Mouse (Mus musculus) c-Kit-positive CD71-positive TER-119-positive erythroid progenitor cells, embryonic 14.5 days (primary cell): Measurements from ENCODE around the gene Hist2h2aa1.
A peak's percentile ranks its signal among the peaks of the same experiment; 100 is the strongest.
"Not testable (repeated sequence)": the region's sequence is repeated elsewhere in the genome, so short reads cannot be mapped to it uniquely, and the experiment has no call there.

Experiments used
- DNase-seq: peaks from one replicate; pipeline ENCODE4 v3.0.0-alpha.2; 2013; ENCODE audit warnings: low spot score

Hist2h2aa1 gene

GRCm38 (mm10) chr3:96245003-96245886 lies at the start of gene Hist2h2aa1:
Gene Hist2h2aa1, plus strand, starts transcription at chr3:96245497.
- peak; percentile 70 for DNase-seq

GRCm38 (mm10) chr3:96195616-96196313 lies 49.5 kb upstream of the Hist2h2aa1 start:
- no peak for DNase-seq

DNA sequence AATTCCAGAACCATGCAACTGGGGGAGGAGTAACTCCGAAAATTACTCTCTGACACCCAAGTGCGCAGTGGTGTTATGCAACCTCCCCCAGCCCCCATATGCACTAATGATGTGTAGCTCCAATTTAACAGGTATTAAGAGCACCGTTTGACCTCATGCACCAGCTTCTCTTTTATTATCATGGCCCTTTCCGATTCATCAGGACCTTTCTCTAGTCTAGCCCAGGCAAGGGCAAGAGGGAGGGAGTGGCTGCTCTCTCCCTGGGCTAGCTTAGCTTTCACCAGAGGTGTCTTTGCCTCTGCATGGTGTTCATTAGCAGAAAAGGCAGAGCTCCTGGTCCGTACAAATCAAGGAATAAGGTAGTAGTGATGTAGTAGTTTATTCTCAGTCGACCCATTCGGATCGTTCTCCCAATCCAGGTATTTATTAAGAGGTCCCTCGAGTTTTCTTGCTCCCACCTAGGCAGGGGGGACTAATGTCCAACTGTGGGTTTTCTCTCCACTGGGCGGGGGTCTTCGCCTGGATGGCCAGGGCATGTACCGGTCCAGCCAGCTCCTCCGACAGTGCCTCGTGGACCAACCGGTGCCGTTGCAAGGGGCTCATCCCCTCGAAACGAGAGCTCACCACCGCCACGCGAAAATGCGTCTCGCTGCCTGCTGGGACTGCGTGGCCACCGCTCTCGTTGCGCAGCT lies 48.7 kb upstream of the Hist2h2aa1 start:
- DNase-seq = no peak

- peak; percentile 81 for DNase-seq
Measured at GRCm38 (mm10) chr3:96197129-96197749, 48.1 kb upstream of the Hist2h2aa1 start.

GRCm38 (mm10) chr3:96198181-96198580 lies 47.1 kb upstream of the Hist2h2aa1 start:
- DNase-seq = peak; percentile 49

DNA sequence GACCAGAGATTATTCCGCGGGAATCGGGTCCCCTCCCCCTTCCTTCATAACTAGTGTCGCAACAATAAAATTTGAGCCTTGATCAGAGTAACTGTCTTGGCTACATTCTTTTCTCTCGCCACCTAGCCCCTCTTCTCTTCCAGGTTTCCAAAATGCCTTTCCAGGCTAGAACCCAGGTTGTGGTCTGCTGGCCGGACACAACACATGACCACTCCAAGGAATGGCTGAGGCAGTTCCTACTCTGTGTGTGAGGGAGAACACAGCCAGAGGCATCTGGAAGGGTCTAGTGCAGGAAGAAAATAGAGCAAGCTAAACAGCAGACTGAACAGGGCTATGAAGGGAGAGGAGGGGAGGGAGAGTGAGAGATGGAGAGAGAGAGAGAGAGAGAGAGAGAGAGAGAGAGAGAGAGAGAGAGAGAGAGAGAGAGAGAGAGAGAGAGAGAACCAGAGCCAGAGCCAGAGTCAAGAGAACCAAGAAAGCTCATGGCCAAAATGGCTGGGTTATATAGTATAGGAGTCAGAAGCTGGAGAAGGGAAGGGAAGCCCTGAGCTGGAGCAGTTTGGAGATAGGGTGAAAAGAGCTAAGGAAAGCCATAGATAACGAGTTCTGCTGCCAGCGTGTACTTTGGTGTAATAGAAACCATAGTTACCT lies 46.6 kb upstream of the Hist2h2aa1 start:
- not testable (repeated sequence) for DNase-seq

GRCm38 (mm10) chr3:96199731-96200130 lies 45.6 kb upstream of the Hist2h2aa1 start:
- no peak for DNase-seq

- no peak for DNase-seq
Measured at GRCm38 (mm10) chr3:96207819-96208218, 37.5 kb upstream of the Hist2h2aa1 start.

- DNase-seq = no peak
Measured at GRCm38 (mm10) chr3:96209242-96209641, 36.1 kb upstream of the Hist2h2aa1 start.

- DNase-seq = no peak
Measured at GRCm38 (mm10) chr3:96219191-96219641, 26.1 kb upstream of the Hist2h2aa1 start.

GRCm38 (mm10) chr3:96219661-96220130 lies 25.6 kb upstream of the Hist2h2aa1 start, which contains the start of the genes Bola1 and Hist2h2ab:
Gene Bola1, minus strand, starts transcription at chr3:96219709.
Gene Hist2h2ab, plus strand, starts transcription at chr3:96219865.
- peak; percentile 83 for DNase-seq

DNA sequence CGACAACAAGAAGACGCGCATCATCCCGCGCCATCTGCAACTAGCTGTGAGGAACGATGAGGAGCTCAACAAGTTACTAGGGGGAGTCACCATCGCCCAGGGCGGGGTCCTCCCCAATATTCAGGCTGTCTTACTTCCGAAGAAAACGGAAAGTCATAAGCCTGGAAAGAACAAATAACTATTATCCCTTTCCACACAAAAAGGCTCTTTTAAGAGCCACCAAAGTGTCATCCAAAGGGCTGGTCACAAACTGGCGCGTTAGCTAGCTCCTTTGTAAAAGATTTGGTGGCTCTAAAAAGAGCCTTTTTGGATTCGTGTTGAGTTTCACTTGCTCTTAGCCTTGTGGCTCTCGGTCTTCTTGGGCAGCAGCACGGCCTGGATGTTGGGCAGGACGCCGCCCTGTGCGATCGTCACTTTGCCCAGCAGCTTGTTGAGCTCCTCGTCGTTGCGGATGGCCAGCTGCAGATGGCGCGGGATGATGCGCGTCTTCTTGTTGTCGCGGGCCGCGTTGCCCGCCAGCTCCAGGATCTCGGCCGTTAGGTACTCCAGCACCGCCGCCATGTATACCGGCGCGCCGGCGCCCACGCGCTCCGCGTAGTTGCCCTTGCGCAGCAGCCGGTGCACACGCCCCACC lies 25.0 kb upstream of the Hist2h2aa1 start:
- peak; percentile 65 for DNase-seq

DNA sequence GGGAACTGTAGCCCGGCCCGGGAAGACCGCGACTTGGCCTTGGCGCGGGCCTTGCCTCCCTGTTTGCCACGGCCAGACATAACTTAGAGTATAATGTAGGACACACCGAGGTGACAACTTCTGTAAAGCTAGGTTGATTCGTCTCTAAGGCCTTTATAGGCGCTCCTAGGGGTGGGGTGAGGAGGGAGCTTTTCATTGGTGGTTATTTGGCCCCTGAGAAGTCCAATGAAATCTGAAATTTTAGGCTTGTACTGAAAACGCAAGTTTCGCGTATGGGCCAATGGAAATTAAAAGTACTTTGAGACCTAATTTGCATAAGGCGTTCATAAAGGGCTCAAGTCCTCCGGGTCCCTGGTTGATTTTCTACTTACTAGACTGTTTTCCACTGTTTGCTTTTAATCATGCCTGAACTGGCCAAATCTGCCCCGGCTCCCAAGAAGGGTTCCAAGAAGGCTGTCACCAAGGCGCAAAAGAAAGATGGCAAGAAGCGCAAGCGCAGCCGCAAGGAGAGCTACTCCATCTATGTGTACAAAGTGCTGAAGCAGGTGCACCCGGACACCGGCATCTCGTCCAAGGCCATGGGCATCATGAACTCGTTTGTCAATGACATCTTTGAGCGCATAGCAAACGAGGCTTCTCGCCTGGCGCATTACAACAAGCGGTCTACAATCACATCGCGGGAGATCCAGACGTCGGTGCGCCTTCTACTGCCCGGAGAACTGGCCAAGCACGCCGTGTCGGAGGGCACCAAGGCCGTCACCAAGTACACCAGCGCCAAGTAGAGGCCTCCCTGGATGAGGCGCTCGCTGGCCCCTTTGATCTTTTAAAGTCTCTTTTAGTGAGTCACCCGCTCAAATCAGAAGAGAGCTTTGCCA lies 24.3 kb upstream of the Hist2h2aa1 start, which contains the start of the genes Hist2h2ac and Hist2h2be:
TSS of gene Hist2h2ac (minus strand) at position 116 of the 875 bp plus-strand sequence.
TSS of gene Hist2h2be (plus strand) at position 355 of the 875 bp plus-strand sequence.
- peak; percentile 99 for DNase-seq

GRCm38 (mm10) chr3:96221640-96222038 lies 23.7 kb upstream of the Hist2h2aa1 start:
- peak; percentile 54 for DNase-seq

GRCm38 (mm10) chr3:96222774-96223173 lies 22.5 kb upstream of the Hist2h2aa1 start:
- DNase-seq = no peak

DNA sequence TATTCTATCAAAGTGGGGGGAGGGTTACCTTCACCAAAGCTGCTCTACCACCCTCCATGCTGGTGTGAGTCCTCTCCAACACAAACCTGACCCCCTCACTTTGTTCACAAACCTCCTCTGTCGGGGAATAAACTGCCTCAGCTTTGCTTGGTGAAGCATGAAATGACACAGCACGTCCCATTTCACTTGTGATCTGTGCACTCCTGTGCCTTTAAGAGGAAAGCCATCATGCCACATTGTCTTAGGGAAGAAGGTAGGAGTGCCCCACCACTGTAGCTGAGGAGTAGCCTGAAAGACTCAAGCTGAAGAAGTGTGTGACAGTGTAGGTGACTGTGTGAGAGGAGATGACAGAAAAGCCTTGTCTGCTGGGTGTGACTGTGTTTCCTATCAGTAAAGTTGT lies 19.9 kb upstream of the Hist2h2aa1 start:
- DNase-seq = peak; percentile 35

DNA sequence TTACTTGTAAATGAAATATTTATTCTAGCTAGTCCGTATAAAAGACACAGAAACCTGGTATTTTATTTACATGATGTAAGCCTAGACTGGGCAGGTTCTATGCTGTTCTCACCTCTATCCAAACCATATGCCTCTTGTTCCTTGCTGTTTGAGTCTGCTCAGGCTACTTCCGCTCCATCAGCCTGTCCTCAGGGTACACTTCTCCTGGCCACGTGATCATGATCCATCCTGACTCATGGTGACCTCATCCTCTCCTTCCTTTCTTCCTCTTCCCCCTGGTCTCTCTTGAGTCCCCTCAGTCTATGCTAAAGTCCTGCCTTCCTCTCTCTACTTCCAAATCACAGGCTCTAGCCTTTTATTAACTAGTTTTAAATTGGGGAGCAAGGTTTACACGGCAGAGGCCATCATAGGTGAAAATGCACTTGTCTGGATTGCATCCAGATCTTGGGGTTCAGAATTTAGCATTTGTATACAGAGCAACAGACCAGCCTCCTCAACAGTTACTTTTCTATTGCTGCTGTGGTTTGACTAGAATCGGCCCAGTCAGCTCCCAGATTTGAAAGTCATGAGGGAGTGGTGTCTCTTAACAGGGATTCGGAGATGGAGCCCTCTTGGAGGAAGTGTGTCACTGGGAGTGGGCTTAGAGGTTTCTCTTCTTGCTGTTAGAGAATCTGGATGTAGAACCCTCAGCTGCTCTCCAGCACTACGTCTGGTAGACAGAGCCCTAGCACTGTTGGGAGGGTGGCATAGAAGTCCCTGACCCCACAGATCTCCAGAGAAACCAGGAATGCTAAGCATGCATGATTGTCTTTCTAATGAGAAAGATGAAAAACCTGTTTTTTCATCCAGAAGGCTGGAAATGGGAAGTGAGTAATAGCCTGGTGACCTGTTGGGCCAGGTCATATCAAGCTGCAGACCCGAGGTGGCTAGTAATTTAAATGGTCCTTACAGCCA lies 18.3 kb upstream of the Hist2h2aa1 start:
- DNase-seq = no peak

GRCm38 (mm10) chr3:96228828-96229227 lies 16.5 kb upstream of the Hist2h2aa1 start:
- no peak for DNase-seq
